Mouse (Mus musculus): ENCODE results near the gene Olfr1123. TPM values are rescaled to one million over a fixed set of nuclear protein-coding genes. Genes with fewer than 3 reads are reported as not detected.
A peak's percentile ranks its signal among the peaks of the same experiment; 100 is the strongest.
"Not testable (repeated sequence)": the region's sequence is repeated elsewhere in the genome, so short reads cannot be mapped to it uniquely, and the experiment has no call there.

Olfr1123 gene
- polyA plus RNA-seq (2017; shearing (Covaris generic)), result not detected

DNA sequence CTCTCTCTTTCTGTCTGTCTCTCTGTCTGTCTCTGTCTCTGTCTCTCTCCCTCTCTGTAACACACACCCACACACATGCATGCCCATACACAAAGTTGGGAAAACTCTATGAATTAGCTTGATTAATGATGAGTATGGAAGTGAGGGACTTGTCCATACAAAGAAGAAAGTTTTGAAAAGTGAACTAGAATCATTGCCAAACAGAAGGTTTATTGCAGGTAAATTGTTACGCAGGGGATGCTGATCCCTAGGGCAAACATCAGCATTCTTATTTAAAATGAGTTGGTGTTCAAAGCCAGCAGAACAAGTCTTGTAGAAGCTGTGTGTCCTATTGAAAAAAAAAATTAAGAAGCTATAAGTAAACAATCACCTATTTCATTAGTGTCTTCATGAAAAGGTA lies at the start of gene Olfr1123:
Olfr1123 (plus strand) TSS at position 301 of the 400 bp plus-strand sequence.
- no peak for ATAC-seq

DNA sequence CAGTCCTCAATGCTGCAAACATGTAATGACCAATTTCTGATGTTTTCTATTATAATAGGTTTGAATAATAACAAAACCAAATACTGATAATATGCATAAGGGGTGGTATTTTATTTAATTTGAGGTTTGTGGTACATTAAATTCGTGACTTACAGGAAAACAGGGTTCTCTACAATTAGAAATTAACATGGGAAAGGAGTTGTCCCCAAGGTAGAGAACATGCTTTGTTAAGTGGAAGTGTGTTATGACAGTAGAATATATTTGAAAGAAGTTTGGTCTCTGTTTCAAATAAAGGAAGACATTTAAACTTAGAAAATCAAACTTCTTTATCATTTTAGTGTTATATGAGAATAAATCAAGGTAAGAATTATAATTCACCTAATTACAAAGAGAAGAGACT lies 46.8 kb upstream of the Olfr1123 start, which contains the start of gene Olfr1121:
Olfr1121 (plus strand) TSS at position 301 of the 400 bp plus-strand sequence.
- ATAC-seq, result no peak

- ATAC-seq, result no peak
Measured at GRCm38 (mm10) chr2:87371726-87372125, 44.7 kb upstream of the Olfr1123 start.

DNA sequence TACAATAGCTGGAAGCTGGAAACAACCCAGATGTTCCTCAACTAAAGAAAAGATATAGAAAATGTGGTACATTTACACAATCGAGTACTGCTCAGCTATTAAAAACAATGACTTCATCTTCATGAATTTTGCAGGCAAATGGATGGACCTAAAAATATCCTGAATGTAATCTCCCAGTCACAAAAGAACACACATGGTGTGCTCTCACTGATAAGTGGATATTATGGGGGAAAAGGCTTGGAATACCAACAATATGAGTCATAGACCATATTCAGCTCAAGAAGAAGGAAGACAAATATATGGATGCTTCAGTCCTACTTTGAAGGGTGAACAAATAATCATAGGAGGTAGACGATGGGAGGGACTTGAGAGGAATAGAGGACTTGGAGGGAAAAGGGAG lies 32.5 kb upstream of the Olfr1123 start:
- no peak for ATAC-seq

DNA sequence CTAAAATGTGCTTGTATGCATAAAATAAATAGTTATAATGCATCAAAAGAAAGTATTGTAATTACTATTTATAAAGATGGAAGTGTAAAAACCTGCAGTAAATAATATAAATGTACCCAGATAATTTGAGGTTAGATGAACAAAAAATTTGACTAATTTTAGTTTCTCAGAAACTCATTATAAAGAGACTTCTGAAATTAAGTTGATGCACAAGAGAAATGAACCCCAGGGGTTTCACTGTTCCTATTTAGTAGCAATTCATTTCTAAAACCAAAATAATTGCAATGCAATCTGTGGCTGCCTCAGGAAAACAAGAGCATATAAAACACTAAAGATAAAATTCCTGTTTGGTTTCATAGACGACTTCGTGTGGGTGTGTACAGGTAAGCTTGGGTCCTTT lies 30.9 kb upstream of the Olfr1123 start, which contains the start of gene Olfr1122:
Olfr1122 (plus strand) TSS at position 301 of the 400 bp plus-strand sequence.
- ATAC-seq, result no peak

GRCm38 (mm10) chr2:87393605-87394004 lies 22.8 kb upstream of the Olfr1123 start:
- ATAC-seq, result peak; percentile 38

- ATAC-seq, result not testable (repeated sequence)
Measured at GRCm38 (mm10) chr2:87394686-87395085, 21.7 kb upstream of the Olfr1123 start.

- ATAC-seq, result no peak
Measured at GRCm38 (mm10) chr2:87429975-87430374, 13.5 kb downstream of the Olfr1123 start, which contains the start of gene Olfr1124. Gene Olfr1124, plus strand, starts transcription at chr2:87430275.

DNA sequence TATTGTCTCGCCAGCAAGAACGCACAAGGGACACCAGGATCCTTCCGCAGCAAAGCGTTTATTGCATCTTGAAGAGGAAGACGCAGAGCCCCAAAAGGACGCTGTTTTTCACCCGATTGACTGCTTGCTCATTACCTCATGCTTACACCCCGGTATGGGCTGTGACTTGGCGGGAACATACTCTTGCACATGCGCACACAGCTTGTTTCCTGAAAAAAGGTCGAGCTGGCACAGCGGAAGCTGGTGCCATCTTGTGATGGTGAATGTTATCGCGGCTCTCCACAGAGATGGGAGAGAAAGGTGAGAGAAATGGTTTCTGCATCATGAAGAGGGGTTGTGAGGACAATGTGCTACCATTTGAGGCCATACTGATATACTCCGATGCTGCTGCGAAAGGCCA lies 21.3 kb downstream of the Olfr1123 start:
- ATAC-seq, result no peak

- ATAC-seq, result no peak
Measured at GRCm38 (mm10) chr2:87453662-87454061, 37.2 kb downstream of the Olfr1123 start, which contains the start of gene Olfr1126. Gene Olfr1126, plus strand, starts transcription at chr2:87453962.

GRCm38 (mm10) chr2:87461769-87462168 lies 45.3 kb downstream of the Olfr1123 start:
- ATAC-seq, result peak; percentile 69

Other genes with a start within 250 kb of the Olfr1123 start
- not detected for gene Olfr1112, start 228.8 kb upstream of the Olfr1123 start, polyA plus RNA-seq (2017; shearing (Covaris generic))
- not detected for gene Olfr1113, start 207.7 kb upstream of the Olfr1123 start, polyA plus RNA-seq (2017; shearing (Covaris generic))
- not detected for gene Olfr1115, start 168.6 kb upstream of the Olfr1123 start, polyA plus RNA-seq (2017; shearing (Covaris generic))
- under 1 TPM in 1 of 3 experiments, not detected in 2; 0.04 TPM for gene Olfr1116, start 149.1 kb upstream of the Olfr1123 start, polyA plus RNA-seq (2017; shearing (Covaris generic))
- gene Olfr1118, start 109.1 kb upstream of the Olfr1123 start, polyA plus RNA-seq (2017; shearing (Covaris generic)), result not detected
- not detected for gene Olfr1120, start 61.8 kb upstream of the Olfr1123 start, polyA plus RNA-seq (2017; shearing (Covaris generic))
- not detected for gene Olfr1121, start 46.7 kb upstream of the Olfr1123 start, polyA plus RNA-seq (2017; shearing (Covaris generic))
- gene Olfr1122, start 30.8 kb upstream of the Olfr1123 start, polyA plus RNA-seq (2017; shearing (Covaris generic)), result not detected
- gene Olfr1124, start 13.6 kb downstream of the Olfr1123 start, polyA plus RNA-seq (2017; shearing (Covaris generic)), result 1 to 10 TPM in 1 of 3 experiments, under 1 TPM in 1, not detected in 1; 0.88 to 2.6 TPM
- gene Olfr1126, start 37.3 kb downstream of the Olfr1123 start, polyA plus RNA-seq (2017; shearing (Covaris generic)), result not detected
- not detected for gene Pramel7, start 80.5 kb downstream of the Olfr1123 start, polyA plus RNA-seq (2017; shearing (Covaris generic))
- not detected for gene Pramel6, start 89.9 kb downstream of the Olfr1123 start, polyA plus RNA-seq (2017; shearing (Covaris generic))
- gene Olfr153, start 115.2 kb downstream of the Olfr1123 start, polyA plus RNA-seq (2017; shearing (Covaris generic)), result not detected
- gene Olfr1128, start 128.9 kb downstream of the Olfr1123 start, polyA plus RNA-seq (2017; shearing (Covaris generic)), result not detected
- gene Olfr1129, start 157.3 kb downstream of the Olfr1123 start, polyA plus RNA-seq (2017; shearing (Covaris generic)), result not detected
- gene Olfr1130, start 189.6 kb downstream of the Olfr1123 start, polyA plus RNA-seq (2017; shearing (Covaris generic)), result not detected
- not detected for gene Olfr1131, start 210.5 kb downstream of the Olfr1123 start, polyA plus RNA-seq (2017; shearing (Covaris generic))
- gene Olfr1132, start 220.9 kb downstream of the Olfr1123 start, polyA plus RNA-seq (2017; shearing (Covaris generic)), result not detected
- gene Olfr1133, start 230.7 kb downstream of the Olfr1123 start, polyA plus RNA-seq (2017; shearing (Covaris generic)), result not detected
- gene Olfr1134, start 241.8 kb downstream of the Olfr1123 start, polyA plus RNA-seq (2017; shearing (Covaris generic)), result not detected

Data from inflammation-experienced regulatory T-cells, adult 6 months (primary cell).